Mouse (Mus musculus) lung, embryonic 14.5 days (tissue): ENCODE results near the gene Dnajc12. TPM values are rescaled to one million over a fixed set of nuclear protein-coding genes. Genes with fewer than 3 reads are reported as not detected.

Experiments used
- ATAC-seq: fragments of 200-750 bp; cut with Nextera tagmentation; 2 replicates; pipeline ENCODE4 v1.8.0; 2017; ENCODE audit warnings: mild to moderate bottlenecking, moderate TSS enrichment, moderate library complexity; ENCODE audit not compliant: insufficient read depth
- DNase-seq: peaks from one replicate; pipeline ENCODE4 v3.0.0-alpha.2; 2015
- H3K27ac ChIP-seq: fragments of 300-500 bp; sonication (generic); 2 replicates; pipeline ENCODE4 v1.5.1; 2014; ENCODE audit warnings: low read depth, mild to moderate bottlenecking, moderate library complexity
- H3K27me3 ChIP-seq: fragments of 300-500 bp; sonication (generic); 2 replicates; pipeline ENCODE4 v1.6.1; 2014; ENCODE audit warnings: low read length, control low read depth; ENCODE audit not compliant: insufficient read depth
- H3K36me3 ChIP-seq: fragments of 300-500 bp; sonication (generic); 2 replicates; pipeline ENCODE4 v1.6.1; 2014; ENCODE audit warnings: control low read depth; ENCODE audit not compliant: insufficient read depth
- H3K4me1 ChIP-seq: fragments of 300-500 bp; sonication (generic); 2 replicates; pipeline ENCODE4 v1.6.1; 2014; ENCODE audit warnings: antibody characterized with exemption, control low read depth; ENCODE audit not compliant: insufficient read depth
- H3K4me2 ChIP-seq: fragments of 300-500 bp; sonication (generic); 2 replicates; pipeline ENCODE4 v1.6.1; 2014; ENCODE audit warnings: mild to moderate bottlenecking
- H3K4me3 ChIP-seq: fragments of 300-500 bp; sonication (generic); 2 replicates; pipeline ENCODE4 v1.5.1; 2014; ENCODE audit warnings: low read depth, low read length
- H3K9ac ChIP-seq: fragments of 300-500 bp; sonication (generic); 2 replicates; pipeline ENCODE4 v1.6.1; 2014
- H3K9me3 ChIP-seq: fragments of 300-500 bp; sonication (generic); 2 replicates; pipeline ENCODE4 v1.6.1; 2016; ENCODE audit warnings: low read depth, low read length, control low read depth
- CTCF ChIP-seq: IDR thresholded peaks from 2 replicates; pipeline ENCODE4 v1.5.1; 2016; ENCODE audit warnings: antibody characterized with exemption, low read depth
- WGBS: fragments of 180-500 bp; shearing (Covaris S2); extraction: QIAGEN DNeasy Blood & Tissue Kit; methylation state at CpG from one replicate; pipeline ENCODE4 v1.1.7; 2014; 5-methylcytosine and 5-hydroxymethylcytosine counted together
- polyA plus RNA-seq: library from polyadenylated mRNA; unstranded; fragments of >200 nt; fragmentation: Nextera tagmentation; extraction: Ambion mirVana; gene quantifications from 2 replicates; pipeline ENCODE4 v1.2.1, GENCODE M21; 2014

Dnajc12 gene
- polyA plus RNA-seq, 1 experiment from 2014 or later, result 10.6 TPM

- H3K36me3 ChIP-seq, result no peaks in the 10 kb centered on the region
- no peaks in the 10 kb centered on the region for H3K27me3 ChIP-seq
- no peak for ATAC-seq
- peak; percentile 60 for TF ChIP-seq CTCF
- no peak overlapping the region for H3K9ac ChIP-seq
- no peak overlapping the region for H3K27ac ChIP-seq
- H3K4me1 ChIP-seq, result no peaks in the 10 kb centered on the region
- no peak overlapping the region for H3K4me2 ChIP-seq
- H3K4me3 ChIP-seq, result no peak overlapping the region
- no peaks in the 10 kb centered on the region for H3K9me3 ChIP-seq
- DNase-seq, result peak; percentile 43
Observed at GRCm38 (mm10) chr10:63424475-63424814, 42.2 kb downstream of the Dnajc12 start.

- no peak for TF ChIP-seq CTCF
- H3K9me3 ChIP-seq, result no peaks in the 10 kb centered on the region
- ATAC-seq (no peak), DNase-seq (no peak)
- no peaks in the 10 kb centered on the region for H3K27me3 ChIP-seq
- no peak overlapping the region for H3K4me3 ChIP-seq
- 74% methylated on average over 8 of the region's 8 CpGs for WGBS
- H3K36me3 ChIP-seq, result no peaks in the 10 kb centered on the region
- H3K4me2 ChIP-seq, result no peak overlapping the region
- H3K4me1 ChIP-seq, result no peaks in the 10 kb centered on the region
- H3K9ac ChIP-seq, result no peak overlapping the region
- no peak overlapping the region for H3K27ac ChIP-seq
Observed at GRCm38 (mm10) chr10:63427146-63427545, 44.9 kb downstream of the Dnajc12 start.

GRCm38 (mm10) chr10:63428243-63429022 lies 46.2 kb downstream of the Dnajc12 start:
- Histone ChIP-seq H3K27me3 (no peaks in the 10 kb centered on the region), H3K4me1 (no peaks in the 10 kb centered on the region), H3K9me3 (no peaks in the 10 kb centered on the region), H3K36me3 (no peaks in the 10 kb centered on the region), H3K9ac (peak overlapping the region; percentile 54), H3K27ac (0 out of 2 replicates have a peak overlapping the region, but pooled peaks have one; percentile 19), H3K4me2 (peak overlapping the region; percentile 63), H3K4me3 (peak overlapping the region; percentile 82)
- ATAC-seq (0 out of 2 replicates have a peak, but pooled peaks have one; percentile 5), DNase-seq (peak; percentile 72)
- WGBS, result 14% methylated on average over 19 of the region's 19 CpGs
- no peak for TF ChIP-seq CTCF

GRCm38 (mm10) chr10:63429023-63429340 lies 46.7 kb downstream of the Dnajc12 start:
- Histone ChIP-seq H3K27me3 (no peaks in the 10 kb centered on the region), H3K4me1 (no peaks in the 10 kb centered on the region), H3K27ac (0 out of 2 replicates have a peak overlapping the region, but pooled peaks have one; percentile 19), H3K9me3 (no peaks in the 10 kb centered on the region), H3K4me2 (peak overlapping the region; percentile 63), H3K9ac (peak overlapping the region; percentile 54), H3K4me3 (peak overlapping the region; percentile 82), H3K36me3 (no peaks in the 10 kb centered on the region)
- no peak for ATAC-seq
- 2% methylated on average over 11 of the region's 11 CpGs for WGBS
- TF ChIP-seq CTCF, result no peak
- no peak for DNase-seq

- peak overlapping the region; percentile 90 for H3K27ac ChIP-seq
- no peaks in the 10 kb centered on the region for H3K27me3 ChIP-seq
- H3K4me1 ChIP-seq, result no peaks in the 10 kb centered on the region
- peak overlapping the region; percentile 82 for H3K4me3 ChIP-seq
- peak overlapping the region; percentile 79 for H3K9ac ChIP-seq
- under 1% methylated on average over 34 of the region's 34 CpGs for WGBS
- TF ChIP-seq CTCF, result no peak
- H3K4me2 ChIP-seq, result peak overlapping the region; percentile 64
- no peaks in the 10 kb centered on the region for H3K9me3 ChIP-seq
- DNase-seq (peak; percentile 98), ATAC-seq (peak; percentile 93)
- no peaks in the 10 kb centered on the region for H3K36me3 ChIP-seq
Observed at GRCm38 (mm10) chr10:63429380-63429779, 47.1 kb downstream of the Dnajc12 start.

GRCm38 (mm10) chr10:63429785-63430305 lies 47.6 kb downstream of the Dnajc12 start, which contains the start of gene Ctnna3:
Ctnna3 (plus strand) TSS chr10:63430098.
- WGBS, result under 1% methylated on average over 55 of the region's 55 CpGs
- no peaks in the 10 kb centered on the region for H3K9me3 ChIP-seq
- H3K4me3 ChIP-seq, result peak within 1 kb of the TSS; percentile 82
- DNase-seq (peak; percentile 93), ATAC-seq (peak; percentile 92)
- peak within 1 kb of the TSS; percentile 64 for H3K4me2 ChIP-seq
- H3K9ac ChIP-seq, result peak within 1 kb of the TSS; percentile 79
- H3K4me1 ChIP-seq, result no peaks in the 10 kb centered on the region
- H3K27me3 ChIP-seq, result no peaks in the 10 kb centered on the region
- H3K27ac ChIP-seq, result peak within 1 kb of the TSS; percentile 90
- no peaks in the 10 kb centered on the region for H3K36me3 ChIP-seq
- TF ChIP-seq CTCF, result no peak

- DNase-seq (no peak), ATAC-seq (no peak)
- Histone ChIP-seq H3K4me3 (no peak overlapping the region), H3K9me3 (no peaks in the 10 kb centered on the region), H3K4me2 (no peak overlapping the region), H3K27ac (no peak overlapping the region), H3K4me1 (no peaks in the 10 kb centered on the region), H3K27me3 (no peaks in the 10 kb centered on the region), H3K9ac (no peak overlapping the region), H3K36me3 (no peaks in the 10 kb centered on the region)
- 85% methylated on average over 7 of the region's 7 CpGs for WGBS
- 0 out of 2 replicates have a peak, but pooled peaks have one; percentile 8 for TF ChIP-seq CTCF
Observed at GRCm38 (mm10) chr10:63431221-63431736, 49.0 kb downstream of the Dnajc12 start.
